Mouse (Mus musculus): ENCODE results near the gene Bbs7. TPM values are rescaled to one million over a fixed set of nuclear protein-coding genes. Genes with fewer than 3 reads are reported as not detected.
A peak's percentile ranks its signal among the peaks of the same experiment; 100 is the strongest.

Gene Bbs7
- polyA plus RNA-seq, 1 experiment from 2014 or later: 12.3 TPM

GRCm38 (mm10) chr3:36551851-36552384 lies 61.4 kb downstream of the Bbs7 start:
- H3K27me3 ChIP-seq: no peaks in the 10 kb centered on the region
- ATAC-seq: peak; percentile 65

GRCm38 (mm10) chr3:36551343-36551742 lies 61.9 kb downstream of the Bbs7 start:
- DNase-seq (ENCODE audit: low read depth, low spot score) (no peak), ATAC-seq (no peak)
- CTCF ChIA-PET: interaction anchor here (0.9 to 1.0 kb wide), 2 partner anchors 18 to 21 kb away, joined by 3 to 4 read pairs; partner anchors contain the start of gene Ccna2
- TF ChIP-seq CTCF (IDR thresholded peaks at IDR 0.05): no peak
- no peaks in the 10 kb centered on the region for H3K27me3 ChIP-seq
- in situ Hi-C loops (cut with MboI; ENCODE audit: low pct_unique_long_range_greater_than_20kb): no loop called here
- POLR2A ChIA-PET: no interaction called here

More at GRCm38 (mm10) chr3:36551851-36552384, 61.4 kb downstream of the Bbs7 start:
- in situ Hi-C loops (cut with MboI; ENCODE audit: low pct_unique_long_range_greater_than_20kb): no loop called here
- TF ChIP-seq CTCF (IDR thresholded peaks at IDR 0.05): no peak
- DNase-seq (ENCODE audit: low read depth, low spot score): no peak
- ChIA-PET POLR2A (no interaction called here), CTCF (interaction anchor here (0.9 to 1.0 kb wide), 2 partner anchors 17 to 20 kb away, joined by 3 to 4 read pairs; partner anchors contain the start of gene Ccna2)

GRCm38 (mm10) chr3:36544961-36545360 lies 68.3 kb downstream of the Bbs7 start:
- no peak for TF ChIP-seq CTCF (IDR thresholded peaks at IDR 0.05)
- DNase-seq (ENCODE audit: low read depth, low spot score): no peak
- POLR2A ChIA-PET: interaction anchor here (1.1 kb wide), 1 partner anchor 24 kb away, joined by 3 read pairs; no protein-coding TSS in a partner anchor
- in situ Hi-C loops (cut with MboI; ENCODE audit: low pct_unique_long_range_greater_than_20kb): no loop called here
- CTCF ChIA-PET: no interaction called here
- H3K27me3 ChIP-seq: no peaks in the 10 kb centered on the region
- ATAC-seq: no peak

DNA sequence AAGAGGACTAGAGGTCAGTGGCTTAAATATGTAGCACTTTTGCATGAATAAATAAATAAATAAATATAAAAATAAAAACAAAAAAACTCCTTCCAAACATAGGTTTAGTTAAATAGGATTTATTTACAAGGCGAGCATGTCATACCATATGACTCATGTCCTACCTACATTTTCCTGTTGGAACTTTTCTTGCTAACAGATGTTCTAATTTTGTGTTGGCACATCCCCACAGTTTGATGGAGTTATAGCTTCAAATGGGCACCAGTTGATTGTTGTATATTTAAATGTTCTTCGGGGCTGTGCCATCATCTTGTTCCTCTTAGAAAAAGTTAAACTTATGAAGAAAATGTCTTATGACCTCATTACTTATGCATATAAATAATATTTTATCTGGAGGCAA lies 71.9 kb downstream of the Bbs7 start:
- peaks cover 7% of the 10 kb centered on the region for H3K27me3 ChIP-seq
- ChIA-PET POLR2A (no interaction called here), CTCF (interaction anchor here (3.7 kb wide), 1 partner anchor 14 kb away, joined by 13 read pairs; no protein-coding TSS in a partner anchor)
- DNase-seq (ENCODE audit: low read depth, low spot score): no peak
- ATAC-seq: no peak
- no peak for TF ChIP-seq CTCF (IDR thresholded peaks at IDR 0.05)
- in situ Hi-C loops (cut with MboI; ENCODE audit: low pct_unique_long_range_greater_than_20kb): no loop called here

- peak; percentile 71 for ATAC-seq
- TF ChIP-seq CTCF (IDR thresholded peaks at IDR 0.05): no peak
- H3K27me3 ChIP-seq: peaks cover 7% of the 10 kb centered on the region
- in situ Hi-C loops (cut with MboI; ENCODE audit: low pct_unique_long_range_greater_than_20kb): no loop called here
- DNase-seq (ENCODE audit: low read depth, low spot score): no peak
- ChIA-PET CTCF (interaction anchor here (3.7 kb wide), 1 partner anchor 13 kb away, joined by 13 read pairs; no protein-coding TSS in a partner anchor), POLR2A (no interaction called here)
These were observed 72.5 kb downstream of the Bbs7 start for GRCm38 (mm10) chr3:36540756-36541155.

DNA sequence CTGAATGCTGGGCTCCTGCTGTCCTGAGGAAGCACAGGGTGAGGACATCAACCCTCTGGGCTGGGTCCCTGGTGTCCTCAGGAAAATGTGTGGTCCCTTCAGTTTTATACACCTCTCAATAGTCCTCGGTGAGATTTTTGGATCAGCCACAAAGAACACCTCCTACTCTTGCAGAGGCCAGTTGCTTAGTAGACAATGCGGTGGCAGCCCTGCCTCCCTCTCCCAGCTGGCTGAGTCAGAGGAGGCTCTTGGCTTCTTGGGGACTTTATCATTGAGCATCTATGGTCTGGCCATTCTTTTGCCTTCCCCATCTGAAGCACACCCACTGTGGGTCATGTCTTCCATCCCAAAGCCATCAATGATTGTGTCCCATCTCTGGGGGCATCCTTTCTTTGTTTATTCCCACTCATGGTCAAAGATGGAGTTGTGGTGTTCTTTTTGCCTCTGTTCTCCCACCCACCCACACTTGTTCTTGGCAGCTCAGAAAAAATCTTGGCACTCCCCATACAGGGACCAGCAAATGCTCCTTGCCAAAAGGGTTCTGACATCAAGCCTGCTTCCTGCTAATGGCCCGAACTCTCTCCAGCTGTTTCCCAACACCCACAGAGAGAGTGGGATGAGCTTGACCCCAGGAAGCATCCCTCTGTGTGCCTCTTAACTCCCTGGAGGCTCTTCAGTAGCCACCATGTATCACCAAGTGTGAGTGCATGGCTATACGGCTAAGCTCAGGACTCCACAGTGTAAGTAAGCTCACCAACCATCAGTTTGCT lies 75.4 kb downstream of the Bbs7 start:
- ChIA-PET POLR2A (no interaction called here), CTCF (interaction anchor here (0.7 to 1.1 kb wide), 2 partner anchors 9 to 22 kb away, joined by 3 read pairs; no protein-coding TSS in a partner anchor)
- in situ Hi-C loops (cut with MboI; ENCODE audit: low pct_unique_long_range_greater_than_20kb): no loop called here
- DNase-seq (ENCODE audit: low read depth, low spot score) (no peak), ATAC-seq (no peak)
- no peak for TF ChIP-seq CTCF (IDR thresholded peaks at IDR 0.05)
- H3K27me3 ChIP-seq: peaks cover 11% of the 10 kb centered on the region

DNA sequence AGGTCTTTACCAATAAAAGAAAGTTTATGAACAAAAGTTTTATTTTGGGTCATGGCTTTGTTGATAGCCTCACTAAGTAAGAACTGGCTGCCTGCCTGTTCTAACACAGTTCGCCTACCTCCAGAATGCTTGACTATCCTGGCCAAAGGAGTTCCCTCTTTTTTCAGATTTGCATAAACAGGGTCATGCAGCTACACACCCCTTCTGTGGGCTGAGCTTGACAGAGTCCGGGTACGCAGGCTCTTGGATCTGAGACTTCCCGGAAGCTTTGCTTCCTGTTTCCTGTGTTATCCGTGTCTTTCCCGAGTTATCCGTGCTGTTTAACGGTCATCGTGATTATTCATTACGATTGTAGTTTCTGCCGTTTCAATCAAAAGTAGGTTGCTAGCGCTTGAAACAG lies 77.2 kb downstream of the Bbs7 start:
- ATAC-seq (no peak), DNase-seq (ENCODE audit: low read depth, low spot score) (no peak)
- in situ Hi-C loops (cut with MboI; ENCODE audit: low pct_unique_long_range_greater_than_20kb): no loop called here
- POLR2A ChIA-PET: no interaction called here
- TF ChIP-seq CTCF (IDR thresholded peaks at IDR 0.05): no peak
- CTCF ChIA-PET: no interaction called here
- peaks cover 19% of the 10 kb centered on the region for H3K27me3 ChIP-seq

- ATAC-seq (no peak), DNase-seq (ENCODE audit: low read depth, low spot score) (no peak)
- peaks cover 26% of the 10 kb centered on the region for H3K27me3 ChIP-seq
- ChIA-PET CTCF (interaction anchor here (1.1 kb wide), 1 partner anchor 13 kb away, joined by 3 read pairs; no protein-coding TSS in a partner anchor), POLR2A (interaction anchor here (1.1 kb wide), 1 partner anchor 12 kb away, joined by 3 read pairs; the partner anchor contains the start of gene Gm11549)
- in situ Hi-C loops (cut with MboI; ENCODE audit: low pct_unique_long_range_greater_than_20kb): no loop called here
- no peak for TF ChIP-seq CTCF (IDR thresholded peaks at IDR 0.05)
These were observed 80.0 kb downstream of the Bbs7 start for GRCm38 (mm10) chr3:36533201-36533672.

DNA sequence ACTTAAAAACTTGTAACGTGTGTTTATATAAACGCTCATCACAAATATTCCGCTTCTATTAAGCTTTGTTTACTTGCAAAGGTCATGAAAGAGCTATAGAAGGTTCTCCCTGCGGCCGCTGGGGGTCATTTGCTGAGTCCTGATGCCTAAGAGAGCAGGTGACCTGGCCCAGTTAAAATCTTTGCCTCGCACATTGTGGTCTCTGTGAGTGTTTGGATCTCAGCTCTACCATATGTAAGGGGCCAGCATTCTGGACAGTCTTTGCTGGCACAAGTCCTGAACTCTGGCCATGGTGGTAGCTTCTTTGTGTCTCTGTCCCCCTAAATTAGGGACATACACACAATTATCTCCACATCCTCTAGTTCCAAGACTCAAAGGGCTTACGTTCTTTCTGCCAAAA lies 80.5 kb downstream of the Bbs7 start:
- no peak for DNase-seq (ENCODE audit: low read depth, low spot score)
- in situ Hi-C loops (cut with MboI; ENCODE audit: low pct_unique_long_range_greater_than_20kb): no loop called here
- ATAC-seq: no peak
- POLR2A ChIA-PET: interaction anchor here (1.1 kb wide), 1 partner anchor 11 kb away, joined by 3 read pairs; the partner anchor contains the start of gene Gm11549
- CTCF ChIA-PET: interaction anchor here (1.1 kb wide), 1 partner anchor 13 kb away, joined by 3 read pairs; no protein-coding TSS in a partner anchor
- H3K27me3 ChIP-seq: peaks cover 29% of the 10 kb centered on the region
- no peak for TF ChIP-seq CTCF (IDR thresholded peaks at IDR 0.05)

DNA sequence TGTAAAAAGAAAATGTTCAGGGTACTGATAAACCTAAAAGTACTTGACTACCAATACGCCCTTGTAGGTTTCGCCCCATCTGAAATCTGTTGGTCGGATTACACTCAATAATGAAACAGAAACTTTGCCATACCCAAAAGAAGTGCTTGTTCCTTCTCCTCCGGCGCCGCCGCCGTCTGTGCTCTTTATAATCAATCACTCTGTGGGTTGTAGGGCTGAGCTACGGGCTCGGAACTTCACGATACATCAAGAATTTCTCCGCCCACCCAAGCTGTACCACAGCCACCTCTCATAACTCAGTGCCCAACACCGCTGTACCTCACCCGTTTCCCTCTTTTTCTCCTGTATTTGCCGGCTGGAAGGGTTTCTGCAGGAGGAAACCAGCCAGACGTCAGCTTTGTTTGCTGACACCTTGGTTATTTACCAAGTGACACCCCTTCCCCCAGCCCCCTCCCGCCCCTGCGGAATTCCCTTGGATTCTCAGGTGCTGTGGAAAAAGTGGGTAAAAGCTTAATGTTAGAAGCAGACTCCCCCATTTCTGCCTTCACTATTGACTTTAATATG lies 81.2 kb downstream of the Bbs7 start:
- POLR2A ChIA-PET: interaction anchor here (1.1 kb wide), 1 partner anchor 11 kb away, joined by 3 read pairs; the partner anchor contains the start of gene Gm11549
- DNase-seq (ENCODE audit: low read depth, low spot score): no peak
- in situ Hi-C loops (cut with MboI; ENCODE audit: low pct_unique_long_range_greater_than_20kb): no loop called here
- H3K27me3 ChIP-seq: peaks cover 36% of the 10 kb centered on the region
- no peak for TF ChIP-seq CTCF (IDR thresholded peaks at IDR 0.05)
- CTCF ChIA-PET: interaction anchor here (1.1 kb wide), 1 partner anchor 14 kb away, joined by 3 read pairs; no protein-coding TSS in a partner anchor
- ATAC-seq: no peak
